27 mouse cellular contexts compared by ENCODE assay signal in the genomic region with DNA sequence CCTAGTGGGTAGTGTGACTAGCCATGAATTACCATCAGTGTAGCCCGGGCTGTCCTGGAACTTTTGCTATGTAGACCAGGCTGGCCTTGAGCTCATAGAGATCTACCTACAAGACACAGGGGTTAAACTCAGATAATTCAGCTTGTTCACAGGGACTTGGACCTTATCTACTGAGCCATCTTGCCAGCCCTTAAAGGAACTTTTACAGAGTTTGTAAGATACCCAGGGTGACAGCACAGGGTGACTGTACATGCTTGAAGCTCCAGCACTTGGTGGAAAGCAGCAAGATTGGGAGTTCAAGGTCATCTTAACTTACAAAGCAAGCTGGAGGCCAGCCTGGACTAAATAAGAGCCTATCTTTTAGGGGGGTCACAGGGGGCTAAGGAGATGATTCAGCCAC. TPM values are rescaled to one million over a fixed set of nuclear protein-coding genes. Genes with fewer than 3 reads are reported as not detected.
DNase-seq lines count a peak whose midpoint lies in the region; ATAC-seq and TF ChIP-seq lines count a peak whose summit lies in the region.
"Had no signal": no experiment of that assay in that cellular context is flagged by ENCODE, and none has a peak within 500 bp of the region (broad histone marks: within the 10 kb centered on the region; RNA-seq: fewer than 3 reads in every experiment).

No protein-coding gene starts in this region.

- ATAC-seq in liver, embryonic 11.5 days (replicated peaks; ENCODE audit: low FRiP score), result no peak
- ATAC-seq in G1E (ENCODE audit: extremely low read depth, insufficient number of reproducible peaks, low FRiP score, poor library complexity, severe bottlenecking), result no peak
- ATAC-seq in liver, embryonic 15.5 days (ENCODE audit: insufficient read depth), result no peak
- ATAC-seq in megakaryocyte, adult 5-6 weeks (ENCODE audit: poor library complexity, severe bottlenecking), result no peak
- ATAC-seq: activated CD4-positive, CD25-positive, alpha-beta regulatory T cell, adult 4 months; forebrain, embryonic 14.5 days; forebrain, postnatal 0 days; hindbrain, postnatal 0 days had no signal

- H3K27me3 ChIP-seq in liver, embryonic 11.5 days (replicated peaks; ENCODE audit: control insufficient read depth, insufficient read depth, low read length), result no peaks in the 10 kb centered on the region
- no peaks in the 10 kb centered on the region for H3K27me3 ChIP-seq in G1E (ENCODE audit: insufficient read depth, low read length)
- H3K27me3 ChIP-seq in embryonic facial prominence, embryonic 10.5 days (replicated peaks; ENCODE audit: low read depth, poor library complexity, severe bottlenecking), result no peaks in the 10 kb centered on the region
- H3K27me3 ChIP-seq in liver, embryonic 15.5 days, result no peaks in the 10 kb centered on the region
- no peaks in the 10 kb centered on the region for H3K27me3 ChIP-seq in thymus, adult 2 months (ENCODE audit: control insufficient read depth, insufficient read depth, low read length)
- H3K27me3 ChIP-seq: embryonic facial prominence, embryonic 12.5 days; embryonic facial prominence, embryonic 15.5 days; heart, embryonic 15.5 days had no signal

- no peak for TF ChIP-seq CTCF in G1E (IDR thresholded peaks at IDR 0.05; ENCODE audit: low read depth, low read length)
- no peak for TF ChIP-seq CTCF in thymus, adult 2 months (IDR thresholded peaks at IDR 0.05; ENCODE audit: borderline replicate concordance, control insufficient read depth, extremely low read depth, insufficient read depth, low read length, poor library complexity)

- H3K4me1 ChIP-seq in liver, embryonic 11.5 days (replicated peaks; ENCODE audit: control insufficient read depth, insufficient read depth, low read length), result peaks cover 68% of the 10 kb centered on the region
- peaks cover 82% of the 10 kb centered on the region for H3K4me1 ChIP-seq in G1E (ENCODE audit: insufficient read depth, low read depth, low read length)
- peaks cover 62% of the 10 kb centered on the region for H3K4me1 ChIP-seq in embryonic facial prominence, embryonic 10.5 days
- peaks cover 95% of the 10 kb centered on the region for H3K4me1 ChIP-seq in liver, embryonic 15.5 days (replicated peaks)
- peaks cover 28% of the 10 kb centered on the region for H3K4me1 ChIP-seq in thymus, adult 2 months (replicated peaks; ENCODE audit: control insufficient read depth, insufficient read depth, low read length)

- peaks cover 12% of the 10 kb centered on the region; the same call in 1 of the 2 replicates for H3K36me3 ChIP-seq in liver, embryonic 11.5 days (ENCODE audit: control insufficient read depth, insufficient read depth, low read length)
- H3K36me3 ChIP-seq in G1E (replicated peaks), result peaks cover 61% of the 10 kb centered on the region
- H3K36me3 ChIP-seq in embryonic facial prominence, embryonic 10.5 days (replicated peaks), result peaks cover 38% of the 10 kb centered on the region
- peaks cover 6% of the 10 kb centered on the region; the same call in 1 of the 2 replicates for H3K36me3 ChIP-seq in liver, embryonic 15.5 days (replicated peaks)
- no peaks in the 10 kb centered on the region for H3K36me3 ChIP-seq in thymus, adult 2 months (ENCODE audit: control insufficient read depth, insufficient read depth, low read length)
- H3K36me3 ChIP-seq: heart, embryonic 15.5 days had no signal

- H3K4me2 ChIP-seq in liver, embryonic 11.5 days, result peak overlapping the region; percentile 30
- peak overlapping the region; percentile 4; the same call in 1 of the 2 replicates for H3K4me2 ChIP-seq in liver, embryonic 15.5 days
- H3K4me2 ChIP-seq: embryonic facial prominence, embryonic 12.5 days; embryonic facial prominence, embryonic 15.5 days; heart, embryonic 11.5 days; heart, embryonic 15.5 days; hindbrain, embryonic 14.5 days had no signal

- 83% methylated on average over 1 of the region's 1 CpGs for WGBS in liver, embryonic 11.5 days
- WGBS in embryonic facial prominence, embryonic 10.5 days, result 92% methylated on average over 1 of the region's 1 CpGs
- WGBS in liver, embryonic 15.5 days (ENCODE audit: insufficient replicate concordance), result 55% methylated on average over 1 of the region's 1 CpGs
- 90% methylated on average over 1 of the region's 1 CpGs for WGBS in thymus, adult 2 months

- DNase-seq in liver, embryonic 11.5 days (ENCODE audit: low spot score), result no peak
- DNase-seq in liver (no peak), G1E (ENCODE audit: low spot score) (no peak)
- DNase-seq in embryonic facial prominence, embryonic 10.5 days (ENCODE audit: low spot score), result no peak
- no peak for DNase-seq in thymus, adult 2 months
- DNase-seq in kidney, adult 9 months, result no peak
- DNase-seq: adrenal gland, adult 8-10 months; adrenal gland, postnatal 25 days; cerebellum, adult 18-20 months; cerebellum, adult 9-10 months; cerebellum, postnatal 14 days; forebrain, postnatal 0 days; gastrocnemius, adult 2 months; gastrocnemius, postnatal 14 days; heart, postnatal 10 days; heart, postnatal 36 days had no signal

- H3K9ac ChIP-seq in liver, embryonic 11.5 days (ENCODE audit: low read depth, low read length), result 0 out of 2 replicates have a peak overlapping the region, but pooled peaks have one; percentile 38
- peak overlapping the region; percentile 9; the same call in 1 of the 2 replicates for H3K9ac ChIP-seq in liver, embryonic 15.5 days
- H3K9ac ChIP-seq: embryonic facial prominence, embryonic 12.5 days; embryonic facial prominence, embryonic 15.5 days; forebrain, postnatal 0 days; heart, embryonic 15.5 days; hindbrain, embryonic 14.5 days had no signal

- H3K9me3 ChIP-seq in liver, embryonic 11.5 days (ENCODE audit: control insufficient read depth, low read length), result no peaks in the 10 kb centered on the region
- H3K9me3 ChIP-seq in G1E (replicated peaks), result no peaks in the 10 kb centered on the region; the same call in 1 of the 2 replicates
- no peaks in the 10 kb centered on the region for H3K9me3 ChIP-seq in embryonic facial prominence, embryonic 10.5 days
- no peaks in the 10 kb centered on the region for H3K9me3 ChIP-seq in liver, embryonic 15.5 days (replicated peaks)
- H3K9me3 ChIP-seq: embryonic facial prominence, embryonic 12.5 days; embryonic facial prominence, embryonic 15.5 days; heart, embryonic 15.5 days; hindbrain, embryonic 10.5 days had no signal

- TF ChIP-seq POLR2A in thymus, adult 2 months (IDR thresholded peaks at IDR 0.05; ENCODE audit: control insufficient read depth, extremely low read depth, insufficient read depth, low read length, poor library complexity), result no peak

- no peak overlapping the region for H3K4me3 ChIP-seq in liver, embryonic 11.5 days (ENCODE audit: low read depth, low read length)
- peak overlapping the region; percentile 33; the same call in 1 of the 2 replicates for H3K4me3 ChIP-seq in G1E (ENCODE audit: low read depth, low read length)
- H3K4me3 ChIP-seq in embryonic facial prominence, embryonic 10.5 days, result no peak overlapping the region
- no peak overlapping the region for H3K4me3 ChIP-seq in liver, embryonic 15.5 days (replicated peaks)
- no peak overlapping the region for H3K4me3 ChIP-seq in thymus, adult 2 months (ENCODE audit: control insufficient read depth, insufficient read depth, low read length)
- H3K4me3 ChIP-seq: embryonic facial prominence, embryonic 12.5 days; embryonic facial prominence, embryonic 15.5 days; gastrocnemius, adult 2 months; heart, embryonic 15.5 days; hindbrain, embryonic 10.5 days had no signal

- H3K27ac ChIP-seq in liver, embryonic 11.5 days (ENCODE audit: low read depth, low read length), result peak overlapping the region; percentile 56
- H3K27ac ChIP-seq in embryonic facial prominence, embryonic 10.5 days (replicated peaks), result 0 out of 2 replicates have a peak overlapping the region, but pooled peaks have one; percentile 55
- H3K27ac ChIP-seq in liver, embryonic 15.5 days (replicated peaks), result peak overlapping the region; percentile 86
- no peak overlapping the region for H3K27ac ChIP-seq in thymus, adult 2 months (ENCODE audit: control insufficient read depth, insufficient read depth, low read length)
- H3K27ac ChIP-seq: embryonic facial prominence, embryonic 15.5 days; gastrocnemius, adult 2 months; heart, embryonic 15.5 days; hindbrain, embryonic 10.5 days; hindbrain, embryonic 14.5 days; hindbrain, postnatal 0 days had no signal

RNA-seq across cellular contexts. Expression of a gene that starts 4.1 kb away (rescaled TPM):
- 23.3 and 25.1 TPM in 2 replicates for polyA plus RNA-seq in liver, embryonic 11.5 days (2014; fragmentation: Nextera tagmentation; extraction: Ambion mirVana)
- 46.3 and 69.0 TPM in 2 replicates for total RNA-seq in G1E (2014; fragmentation: Nextera tagmentation)
- 23.2 and 26.0 TPM in 2 replicates for total RNA-seq in G1E (2017)
- polyA plus RNA-seq in G1E (2012), result 81.1 and 87.0 TPM in 2 replicates
- 37.7 and 39.5 TPM in 2 replicates for polyA plus RNA-seq in embryonic facial prominence, embryonic 10.5 days (2016; fragmentation: Nextera tagmentation; extraction: Ambion mirVana)
- 5.6 and 6.4 TPM in 2 replicates for polyA plus RNA-seq in liver, embryonic 15.5 days (2015; fragmentation: Nextera tagmentation; extraction: Ambion mirVana)
- 12.0 and 13.5 TPM in 2 replicates for polyA plus RNA-seq in thymus, adult 2 months (2012; rRNA removed)
- 10.1 and 11.1 TPM in 2 replicates for total RNA-seq in megakaryocyte, adult 5-6 weeks (2015)
- 12.6 and 12.8 TPM in 2 replicates for total RNA-seq in megakaryocyte, adult 5-6 weeks (2017)

RNA-seq across cellular contexts. Expression of a gene that starts 13.9 kb away (rescaled TPM):
- polyA plus RNA-seq in liver, embryonic 11.5 days (2014; fragmentation: Nextera tagmentation; extraction: Ambion mirVana), result 8.7 and 8.8 TPM in 2 replicates
- total RNA-seq in G1E (2014; fragmentation: Nextera tagmentation) (5.9 and 8.6 TPM in 2 replicates), G1E (2017) (5.3 and 8.5 TPM in 2 replicates)
- 2.3 and 3.5 TPM in 2 replicates for polyA plus RNA-seq in G1E (2012)
- 25.5 and 26.6 TPM in 2 replicates for polyA plus RNA-seq in embryonic facial prominence, embryonic 10.5 days (2016; fragmentation: Nextera tagmentation; extraction: Ambion mirVana)
- polyA plus RNA-seq in liver, embryonic 15.5 days (2015; fragmentation: Nextera tagmentation; extraction: Ambion mirVana), result 3.2 and 5.3 TPM in 2 replicates
- 5.3 and 12.1 TPM in 2 replicates for polyA plus RNA-seq in thymus, adult 2 months (2012; rRNA removed)
- total RNA-seq in megakaryocyte, adult 5-6 weeks (2015), result 2.9 and 3.1 TPM in 2 replicates
- total RNA-seq in megakaryocyte, adult 5-6 weeks (2017), result 1.8 and 10.9 TPM in 2 replicates

RNA-seq across cellular contexts. Expression of a gene that starts 39.0 kb away (rescaled TPM):
- 10.8 and 11.7 TPM in 2 replicates for polyA plus RNA-seq in liver, embryonic 11.5 days (2014; fragmentation: Nextera tagmentation; extraction: Ambion mirVana)
- 2.6 and 2.8 TPM in 2 replicates for total RNA-seq in G1E (2014; fragmentation: Nextera tagmentation)
- total RNA-seq in G1E (2017), result 1.0 and 1.2 TPM in 2 replicates
- polyA plus RNA-seq in G1E (2012), result 2.6 and 3.0 TPM in 2 replicates
- 22.2 and 22.3 TPM in 2 replicates for polyA plus RNA-seq in embryonic facial prominence, embryonic 10.5 days (2016; fragmentation: Nextera tagmentation; extraction: Ambion mirVana)
- 2.0 and 2.3 TPM in 2 replicates for polyA plus RNA-seq in liver, embryonic 15.5 days (2015; fragmentation: Nextera tagmentation; extraction: Ambion mirVana)
- 11.8 and 14.3 TPM in 2 replicates for polyA plus RNA-seq in thymus, adult 2 months (2012; rRNA removed)
- 0.80 TPM in 2 replicates for total RNA-seq in megakaryocyte, adult 5-6 weeks (2015)
- 0.28 and 0.51 TPM in 2 replicates for total RNA-seq in megakaryocyte, adult 5-6 weeks (2017)
